Mouse (Mus musculus) retina, postnatal 7 days (tissue): Measurements from ENCODE around the gene Cdpf1.
"Not testable (repeated sequence)": the region's sequence is repeated elsewhere in the genome, so short reads cannot be mapped to it uniquely, and the experiment has no call there.

Experiments used
- DNase-seq: peaks from one replicate; pipeline ENCODE4 v3.0.0-alpha.2; 2012; ENCODE audit warnings: low read depth, low spot score

Gene Cdpf1

GRCm38 (mm10) chr15:85808434-85808833 is 3.1 kb downstream of the Cdpf1 start:
- DNase-seq = no peak

- DNase-seq = no peak
Observed at GRCm38 (mm10) chr15:85808031-85808430, 3.5 kb downstream of the Cdpf1 start.

- no peak for DNase-seq
Observed at GRCm38 (mm10) chr15:85807404-85807803, 4.1 kb downstream of the Cdpf1 start.

DNA sequence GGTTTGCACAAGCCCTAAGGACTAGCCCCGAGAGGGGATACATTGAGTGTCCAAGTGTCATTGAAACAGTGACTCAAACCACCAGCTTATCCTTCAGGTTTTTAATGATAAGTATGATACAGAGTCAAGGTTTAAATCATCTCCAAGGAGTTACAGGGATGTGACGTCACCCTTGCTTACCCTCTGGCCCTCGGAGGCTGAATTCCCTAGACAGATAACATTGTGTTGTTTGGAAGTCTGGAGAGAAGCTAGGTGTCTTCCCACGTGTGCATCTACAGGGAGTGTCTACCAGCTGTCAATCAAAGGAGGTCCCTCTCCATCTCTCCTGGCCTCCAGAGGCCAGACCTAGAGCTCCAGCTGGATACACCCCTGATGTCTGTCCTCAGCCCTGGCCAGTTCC is 4.6 kb downstream of the Cdpf1 start:
- no peak for DNase-seq

- no peak for DNase-seq
Observed at GRCm38 (mm10) chr15:85802931-85803330, 8.6 kb downstream of the Cdpf1 start.

- no peak for DNase-seq
Observed at GRCm38 (mm10) chr15:85798676-85799075, 12.8 kb downstream of the Cdpf1 start.

GRCm38 (mm10) chr15:85795516-85795915 is 16.0 kb downstream of the Cdpf1 start:
- no peak for DNase-seq

GRCm38 (mm10) chr15:85792819-85793218 is 18.7 kb downstream of the Cdpf1 start:
- no peak for DNase-seq

DNA sequence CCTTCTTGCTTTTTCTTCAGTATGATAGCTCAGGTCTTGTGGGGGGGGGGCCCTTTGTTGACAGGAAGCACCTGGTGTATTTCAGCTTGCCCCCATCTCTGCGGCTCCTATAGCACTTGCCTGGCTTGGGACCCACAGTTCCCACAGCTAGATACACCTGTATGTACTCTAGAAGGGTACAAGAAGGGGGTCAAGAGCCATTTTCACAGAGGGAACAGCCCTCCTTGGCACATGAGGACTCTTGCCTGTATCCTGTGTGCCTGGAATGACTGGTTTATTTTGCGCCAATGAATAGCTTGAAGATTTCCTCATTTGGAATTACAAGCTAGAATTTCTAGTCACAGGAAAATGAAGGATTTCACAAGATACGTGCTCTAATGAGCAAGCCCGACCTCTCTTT is 20.0 kb downstream of the Cdpf1 start:
- DNase-seq = no peak

- no peak for DNase-seq
Observed at GRCm38 (mm10) chr15:85788633-85789032, 22.9 kb downstream of the Cdpf1 start.

DNA sequence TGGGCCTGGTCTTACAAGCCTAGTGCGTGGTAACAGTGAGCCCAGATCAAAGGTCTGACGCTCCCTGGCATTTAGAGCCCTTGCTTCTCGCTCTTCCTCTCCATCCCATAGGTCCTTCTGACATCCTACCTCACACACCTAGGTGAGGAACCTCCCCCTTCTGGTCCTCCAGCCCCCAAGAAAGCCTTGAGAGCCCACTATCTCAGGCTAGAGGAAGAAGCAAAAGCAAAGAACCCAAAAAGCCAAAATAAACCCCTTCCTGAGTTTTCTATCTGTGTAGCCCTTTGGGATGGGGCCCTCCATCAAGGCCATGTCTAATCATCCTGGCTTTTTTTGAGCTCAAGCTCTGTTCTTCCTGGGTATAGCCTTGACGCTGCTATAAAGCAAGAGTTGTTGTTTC is 23.4 kb downstream of the Cdpf1 start:
- DNase-seq = no peak

DNA sequence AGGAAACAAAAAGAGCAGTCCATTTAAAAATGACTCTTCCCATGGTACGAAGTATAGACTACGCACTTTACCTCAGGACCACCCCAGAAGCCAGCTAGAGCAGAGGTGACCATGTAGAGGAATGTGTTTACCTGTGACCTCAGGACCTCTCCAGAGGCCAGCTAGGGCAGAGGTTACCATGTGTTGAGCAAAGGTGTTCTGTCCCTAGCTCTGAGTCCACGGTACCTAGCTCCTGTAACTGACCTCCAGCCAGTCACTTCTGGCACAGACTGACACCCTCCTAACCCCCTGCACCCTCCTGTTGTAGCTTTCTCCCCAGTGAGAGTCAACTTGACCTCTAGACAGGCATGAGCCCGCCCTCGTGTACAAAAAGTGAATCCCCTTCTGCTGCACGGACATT is 24.0 kb downstream of the Cdpf1 start:
- no peak for DNase-seq

- DNase-seq = no peak
Observed at GRCm38 (mm10) chr15:85786711-85787110, 24.8 kb downstream of the Cdpf1 start.

GRCm38 (mm10) chr15:85784341-85784740 is 27.2 kb downstream of the Cdpf1 start:
- DNase-seq = no peak

DNA sequence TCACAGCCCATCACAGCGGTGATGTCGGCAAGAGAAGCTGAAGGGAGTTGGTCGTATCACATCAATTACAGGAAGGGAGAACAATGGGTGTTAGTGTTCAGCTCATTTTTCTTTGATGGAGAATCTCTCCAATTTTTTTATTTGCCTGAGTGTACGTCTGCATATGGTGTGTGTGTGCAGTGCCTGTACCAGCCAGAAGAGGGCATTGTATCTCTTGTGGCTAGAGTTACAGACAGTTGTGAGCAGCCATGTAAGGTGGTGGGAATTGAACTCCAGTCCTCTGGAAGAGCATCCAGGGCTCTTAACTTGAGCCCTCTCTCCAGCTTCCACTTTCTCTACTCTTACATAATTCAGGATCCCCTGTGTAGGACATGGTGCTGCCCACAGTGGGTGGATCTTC is 28.4 kb downstream of the Cdpf1 start:
- DNase-seq = no peak

- DNase-seq = not testable (repeated sequence)
Observed at GRCm38 (mm10) chr15:85778891-85779290, 32.6 kb downstream of the Cdpf1 start.

DNA sequence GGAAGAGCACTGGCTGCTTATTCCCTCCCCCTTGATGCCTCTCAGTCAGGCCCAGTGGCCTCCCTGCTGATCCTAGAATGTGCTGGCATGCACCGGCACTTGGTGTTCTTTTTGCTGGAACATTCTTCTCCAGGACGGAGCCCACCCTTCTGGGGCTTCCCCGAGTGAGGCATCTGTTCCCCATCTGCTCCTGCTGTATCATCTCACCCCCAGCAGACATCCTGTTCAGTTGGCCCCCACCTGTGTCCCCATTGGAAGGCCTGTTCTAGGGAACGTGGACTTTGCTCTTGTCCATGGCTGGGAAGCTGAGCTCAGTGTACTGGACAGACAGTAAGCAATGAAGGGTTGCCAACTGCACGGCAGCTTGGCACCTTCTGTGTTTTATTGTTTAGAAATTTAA is 34.7 kb downstream of the Cdpf1 start:
- DNase-seq = no peak

GRCm38 (mm10) chr15:85776241-85776640 is 35.3 kb downstream of the Cdpf1 start:
- DNase-seq = no peak

DNA sequence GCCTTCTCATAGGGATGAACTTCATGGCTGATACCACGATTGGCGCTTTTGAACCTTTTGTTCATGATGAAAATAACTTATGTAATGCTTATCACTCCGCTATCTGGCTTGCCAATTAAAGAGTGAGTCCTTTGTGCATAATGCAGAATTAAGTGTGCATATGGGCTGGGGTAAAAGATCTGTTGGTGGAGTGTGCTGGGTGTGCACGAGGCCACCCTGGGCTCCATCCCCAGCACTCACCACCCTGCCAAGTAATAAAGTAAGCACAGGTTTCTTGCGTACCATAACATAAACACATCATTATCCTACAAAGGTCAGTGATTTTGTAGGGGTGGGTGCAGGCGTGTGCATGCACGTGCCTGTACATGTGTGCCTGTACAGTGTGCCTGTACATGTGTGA is 36.5 kb downstream of the Cdpf1 start:
- DNase-seq = no peak

DNA sequence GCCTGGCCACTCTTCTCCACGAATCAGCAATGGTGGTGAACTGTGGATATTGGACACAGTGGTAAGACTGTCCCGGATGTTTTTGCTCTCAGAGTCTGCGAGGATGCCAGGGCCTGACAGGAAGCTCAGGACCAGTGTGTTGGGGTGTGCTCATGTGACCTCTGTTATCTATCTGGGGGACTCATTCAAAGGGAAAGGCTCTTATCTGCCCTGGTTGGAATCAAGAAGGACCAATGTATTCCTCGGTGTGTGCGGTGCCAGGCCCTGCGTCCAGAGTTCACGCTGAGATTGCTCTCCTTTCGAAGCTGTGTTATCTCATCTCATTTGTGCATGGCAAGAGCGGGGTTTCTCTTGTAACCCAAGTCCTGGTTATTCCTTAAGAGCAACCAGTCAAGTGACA is 37.1 kb downstream of the Cdpf1 start:
- no peak for DNase-seq

DNA sequence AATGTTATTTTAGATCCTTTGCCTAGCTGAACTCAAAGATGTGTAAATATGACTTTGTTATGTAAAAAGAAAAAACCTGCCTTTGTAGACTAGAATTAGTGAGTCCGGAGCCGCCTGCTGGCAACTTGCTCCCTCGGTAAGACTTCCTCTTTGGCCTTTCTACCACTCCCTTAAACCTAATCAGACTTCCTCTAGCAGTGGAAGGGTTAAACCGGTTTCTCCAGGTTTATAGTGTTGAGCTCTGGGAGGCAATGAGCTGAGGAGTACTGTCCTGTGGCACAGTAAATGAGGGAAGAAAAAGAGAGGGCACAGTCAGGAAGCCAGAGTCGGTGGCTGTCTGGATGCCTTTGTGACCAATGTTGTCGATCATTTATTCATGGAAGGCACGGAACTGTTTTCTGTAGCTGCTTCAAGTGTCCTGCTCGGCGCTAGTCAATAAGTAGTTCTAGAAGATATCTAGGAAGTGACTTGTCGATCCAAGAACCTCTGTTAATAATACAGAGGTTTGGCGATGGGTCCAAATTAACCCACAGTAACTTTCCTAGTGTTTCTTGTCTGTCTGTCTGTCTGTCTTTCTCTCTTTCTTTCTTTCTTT is 39.3 kb downstream of the Cdpf1 start:
- DNase-seq = no peak

GRCm38 (mm10) chr15:85771306-85772121 is 40.0 kb downstream of the Cdpf1 start:
- DNase-seq = no peak

- DNase-seq = no peak
Observed at GRCm38 (mm10) chr15:85768991-85769390, 42.5 kb downstream of the Cdpf1 start.
